Mouse (Mus musculus) midbrain, embryonic 10.5 days (tissue): Measurements from ENCODE around the gene Rpl37a. TPM values are rescaled to one million over a fixed set of nuclear protein-coding genes. Genes with fewer than 3 reads are reported as not detected.
A peak's percentile ranks its signal among the peaks of the same experiment; 100 is the strongest.

Experiments used
- DNase-seq: peaks from one replicate; pipeline ENCODE4 v3.0.0-alpha.2; 2017; ENCODE audit warnings: low spot score
- H3K27ac ChIP-seq: fragments of 300-500 bp; sonication (generic); replicated peaks from 2 replicates; pipeline ENCODE4 v1.5.1; 2016; ENCODE audit warnings: mild to moderate bottlenecking
- H3K27me3 ChIP-seq: fragments of 300-500 bp; sonication (generic); 2 replicates; pipeline ENCODE4 v1.6.1; 2016; ENCODE audit warnings: low read depth, mild to moderate bottlenecking; ENCODE audit not compliant: poor library complexity, severe bottlenecking
- H3K36me3 ChIP-seq: fragments of 300-500 bp; sonication (generic); 2 replicates; pipeline ENCODE4 v1.6.1; 2016; ENCODE audit warnings: mild to moderate bottlenecking, moderate library complexity
- H3K4me1 ChIP-seq: fragments of 300-500 bp; sonication (generic); 2 replicates; pipeline ENCODE4 v1.6.1; 2016
- H3K4me3 ChIP-seq: fragments of 300-500 bp; sonication (generic); 2 replicates; pipeline ENCODE4 v1.5.1; 2016; ENCODE audit warnings: mild to moderate bottlenecking, moderate library complexity
- H3K9me3 ChIP-seq: fragments of 300-500 bp; sonication (generic); replicated peaks from 2 replicates; pipeline ENCODE4 v1.6.1; 2016; ENCODE audit warnings: mild to moderate bottlenecking
- WGBS: fragments of 180-500 bp; shearing (Covaris S2); methylation state at CpG from one replicate; pipeline ENCODE4 v1.1.7; 2016; 5-methylcytosine and 5-hydroxymethylcytosine counted together
- polyA plus RNA-seq: library from polyadenylated mRNA; unstranded; fragments of >200 nt; fragmentation: Nextera tagmentation; extraction: Ambion mirVana; gene quantifications from 2 replicates; pipeline ENCODE4 v1.2.1, GENCODE M21; 2016

The Rpl37a gene
- polyA plus RNA-seq, 1 experiment from 2014 or later = 1,429 TPM

GRCm38 (mm10) chr1:72717540-72717939 is 6.5 kb downstream of the Rpl37a start:
- H3K4me3 ChIP-seq = no peak overlapping the region
- WGBS = 93% methylated on average over 7 of the region's 7 CpGs
- H3K27me3 ChIP-seq = no peaks in the 10 kb centered on the region
- peaks cover 20% of the 10 kb centered on the region for H3K4me1 ChIP-seq
- H3K36me3 ChIP-seq = peaks cover 52% of the 10 kb centered on the region
- DNase-seq = no peak
- H3K9me3 ChIP-seq = no peaks in the 10 kb centered on the region
- no peak overlapping the region for H3K27ac ChIP-seq

DNA sequence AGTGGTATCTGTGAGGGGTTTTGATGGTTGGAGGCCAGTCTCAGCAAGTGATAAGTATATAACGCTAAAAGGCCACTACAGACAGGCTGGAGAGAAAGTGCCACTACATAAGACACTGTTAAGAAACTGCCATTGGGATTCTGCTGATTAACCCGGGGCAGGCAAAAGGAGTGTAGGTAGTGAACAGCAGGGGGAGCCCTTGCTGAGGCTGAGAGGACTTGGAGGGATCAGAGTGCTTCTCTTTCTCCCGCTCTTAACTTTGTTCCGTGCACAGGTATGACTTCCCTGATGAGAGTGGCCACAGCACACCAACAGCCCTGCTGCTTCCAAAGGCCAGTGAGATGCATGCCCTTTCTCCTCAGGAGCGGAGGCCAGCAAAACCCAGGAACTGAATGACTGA is 7.8 kb downstream of the Rpl37a start:
- Histone ChIP-seq H3K4me1 (peaks cover 15% of the 10 kb centered on the region), H3K4me3 (no peak overlapping the region), H3K27ac (no peak overlapping the region), H3K9me3 (no peaks in the 10 kb centered on the region), H3K27me3 (no peaks in the 10 kb centered on the region), H3K36me3 (peaks cover 39% of the 10 kb centered on the region)
- 24% methylated on average over 5 of the region's 5 CpGs for WGBS
- peak; percentile 76 for DNase-seq

DNA sequence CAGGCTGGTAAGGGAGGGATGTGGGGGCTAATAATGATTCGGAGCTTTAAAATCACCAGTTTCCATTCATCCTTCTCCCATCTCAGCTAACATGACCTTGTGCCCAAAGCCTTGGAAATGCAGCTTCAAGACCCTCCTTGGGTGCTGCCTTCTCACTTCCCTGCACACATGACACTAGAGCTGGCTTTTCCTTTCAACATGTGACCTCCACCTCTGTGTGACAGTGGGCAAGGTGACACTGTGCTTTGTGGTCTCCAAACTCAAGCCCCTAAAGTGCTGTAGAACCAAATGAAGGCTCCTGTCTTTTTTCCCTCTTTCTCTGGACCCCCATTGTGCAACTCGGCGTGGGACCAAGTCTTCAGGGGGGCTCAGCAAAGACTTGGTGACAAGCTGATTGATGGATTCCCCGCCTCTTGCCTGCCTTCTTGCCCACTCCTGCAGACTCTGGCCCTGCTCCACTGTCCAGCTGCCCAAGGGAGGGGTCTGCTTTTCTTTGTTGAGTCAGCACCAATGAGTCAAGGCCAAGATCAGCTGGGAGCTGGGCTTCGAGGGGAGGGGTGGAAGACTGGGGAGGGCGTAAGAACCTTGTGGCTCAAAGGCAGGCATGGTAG is 9.1 kb downstream of the Rpl37a start:
- Histone ChIP-seq H3K4me1 (peaks cover 15% of the 10 kb centered on the region), H3K27ac (peak overlapping the region; percentile 55), H3K9me3 (no peaks in the 10 kb centered on the region), H3K36me3 (peaks cover 25% of the 10 kb centered on the region), H3K27me3 (no peaks in the 10 kb centered on the region), H3K4me3 (no peak overlapping the region)
- DNase-seq = no peak
- 59% methylated on average over 6 of the region's 6 CpGs for WGBS

DNA sequence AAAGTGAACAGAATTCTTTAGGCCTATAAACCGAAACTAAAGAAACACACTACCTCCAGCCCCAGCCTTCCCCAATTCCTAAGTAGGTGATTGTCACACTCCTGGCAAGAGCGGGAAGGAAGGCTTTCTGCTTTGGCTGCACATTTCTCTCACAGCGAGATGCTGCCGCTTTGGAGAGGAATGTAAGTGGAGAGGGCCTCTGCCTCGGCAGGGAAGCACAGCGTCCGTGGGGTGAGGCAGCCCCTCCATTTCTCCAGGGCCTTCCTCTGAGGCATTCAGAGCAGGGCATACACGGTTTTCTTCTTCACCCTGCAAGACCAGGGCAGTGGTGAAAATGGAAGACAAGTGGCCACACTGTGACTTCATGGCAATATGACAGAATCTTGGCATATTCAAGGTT is 11.6 kb downstream of the Rpl37a start:
- Histone ChIP-seq H3K4me1 (peaks cover 15% of the 10 kb centered on the region), H3K27ac (no peak overlapping the region), H3K4me3 (no peak overlapping the region), H3K27me3 (no peaks in the 10 kb centered on the region), H3K36me3 (0 out of 2 replicates have a peak, but pooled peaks cover 11% of the 10 kb centered on the region), H3K9me3 (no peaks in the 10 kb centered on the region)
- no peak for DNase-seq
- WGBS = 50% methylated on average over 8 of the region's 8 CpGs

GRCm38 (mm10) chr1:72724354-72724753 is 13.3 kb downstream of the Rpl37a start:
- Histone ChIP-seq H3K27me3 (no peaks in the 10 kb centered on the region), H3K27ac (no peak overlapping the region), H3K9me3 (no peaks in the 10 kb centered on the region), H3K4me1 (peaks cover 15% of the 10 kb centered on the region), H3K36me3 (0 out of 2 replicates have a peak, but pooled peaks cover 11% of the 10 kb centered on the region), H3K4me3 (no peak overlapping the region)
- 93% methylated on average over 2 of the region's 2 CpGs for WGBS
- no peak for DNase-seq

DNA sequence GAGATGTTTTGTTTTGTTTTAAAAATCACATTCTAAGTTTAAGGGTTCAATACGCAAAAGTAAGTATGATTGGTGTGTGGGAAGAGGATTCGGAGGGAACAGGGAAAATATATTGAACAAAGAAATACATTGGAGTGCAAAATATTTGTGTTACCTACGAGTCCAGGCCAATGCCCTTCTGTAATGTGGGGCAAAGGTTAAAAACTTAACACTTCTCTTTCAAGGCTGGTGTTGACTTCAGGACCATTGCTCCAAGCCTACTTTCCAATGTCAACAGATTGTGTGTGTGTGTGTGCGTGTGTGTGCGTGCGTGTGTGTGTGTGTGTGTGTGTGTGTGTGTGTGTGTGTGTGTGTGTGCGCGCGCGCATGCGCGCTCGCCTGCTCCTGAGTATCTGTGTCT is 14.9 kb downstream of the Rpl37a start:
- DNase-seq = no peak
- Histone ChIP-seq H3K4me1 (peaks cover 10% of the 10 kb centered on the region), H3K9me3 (no peaks in the 10 kb centered on the region), H3K4me3 (no peak overlapping the region), H3K27ac (no peak overlapping the region), H3K36me3 (0 out of 2 replicates have a peak, but pooled peaks cover 9% of the 10 kb centered on the region), H3K27me3 (no peaks in the 10 kb centered on the region)
- whole genome bisulfite sequencing = 97% methylated on average over 13 of the region's 13 CpGs

GRCm38 (mm10) chr1:72728781-72729180 is 17.7 kb downstream of the Rpl37a start:
- no peak overlapping the region for H3K4me3 ChIP-seq
- H3K9me3 ChIP-seq = no peaks in the 10 kb centered on the region
- WGBS = 93% methylated on average over 4 of the region's 4 CpGs
- peaks cover 4% of the 10 kb centered on the region for H3K4me1 ChIP-seq
- no peak overlapping the region for H3K27ac ChIP-seq
- no peaks in the 10 kb centered on the region for H3K36me3 ChIP-seq
- DNase-seq = no peak
- H3K27me3 ChIP-seq = no peaks in the 10 kb centered on the region

- DNase-seq = no peak
- H3K4me3 ChIP-seq = no peak overlapping the region
- WGBS = 91% methylated on average over 10 of the region's 10 CpGs
- H3K27ac ChIP-seq = no peak overlapping the region
- H3K4me1 ChIP-seq = peaks cover 4% of the 10 kb centered on the region
- no peaks in the 10 kb centered on the region for H3K9me3 ChIP-seq
- H3K27me3 ChIP-seq = no peaks in the 10 kb centered on the region
- H3K36me3 ChIP-seq = no peaks in the 10 kb centered on the region
Measured at GRCm38 (mm10) chr1:72730126-72730525, 19.0 kb downstream of the Rpl37a start.

- DNase-seq = no peak
- Histone ChIP-seq H3K27me3 (no peaks in the 10 kb centered on the region), H3K9me3 (no peaks in the 10 kb centered on the region), H3K4me1 (peaks cover 13% of the 10 kb centered on the region), H3K4me3 (no peak overlapping the region), H3K27ac (no peak overlapping the region), H3K36me3 (no peaks in the 10 kb centered on the region)
- WGBS = 81% methylated on average over 9 of the region's 9 CpGs
Measured at GRCm38 (mm10) chr1:72733191-72733691, 22.2 kb downstream of the Rpl37a start.

DNA sequence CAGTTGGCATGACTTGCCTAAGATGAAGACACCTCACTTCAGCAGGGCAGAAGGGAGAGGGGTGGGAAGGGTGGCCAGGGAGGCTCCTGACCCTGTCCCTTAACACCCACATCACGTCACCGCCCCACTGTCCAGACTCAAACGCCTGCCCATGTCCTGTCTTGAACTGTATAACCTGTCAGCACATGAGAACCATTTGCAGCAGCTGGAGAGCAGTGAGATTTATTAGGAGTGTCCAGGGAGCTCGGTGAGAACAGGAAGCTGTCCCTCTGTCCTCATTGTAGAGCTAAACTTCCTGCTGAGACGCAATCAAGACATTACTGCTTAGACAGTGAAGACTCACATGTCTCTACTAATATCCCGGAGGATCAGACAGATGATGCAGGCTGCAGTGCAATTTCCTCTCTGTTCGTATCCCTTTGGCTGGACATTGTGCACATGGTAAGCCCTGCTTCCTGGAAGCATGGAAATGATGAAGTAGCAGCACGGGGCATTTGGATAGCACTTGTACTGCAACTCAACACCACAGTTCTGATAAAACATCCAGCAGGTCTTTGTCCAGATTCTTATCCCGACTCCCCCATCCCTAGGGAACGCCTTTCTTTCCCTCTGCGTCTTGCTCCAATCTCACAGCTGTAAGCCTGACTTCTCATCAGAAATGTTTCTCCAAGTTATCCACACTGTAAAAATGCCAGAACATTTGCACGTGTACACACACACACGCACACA is 25.5 kb downstream of the Rpl37a start:
- H3K27ac ChIP-seq = no peak overlapping the region
- no peaks in the 10 kb centered on the region for H3K36me3 ChIP-seq
- WGBS = 79% methylated on average over 13 of the region's 13 CpGs
- no peak for DNase-seq
- H3K4me3 ChIP-seq = no peak overlapping the region
- no peaks in the 10 kb centered on the region for H3K27me3 ChIP-seq
- H3K9me3 ChIP-seq = no peaks in the 10 kb centered on the region
- H3K4me1 ChIP-seq = peaks cover 21% of the 10 kb centered on the region

DNA sequence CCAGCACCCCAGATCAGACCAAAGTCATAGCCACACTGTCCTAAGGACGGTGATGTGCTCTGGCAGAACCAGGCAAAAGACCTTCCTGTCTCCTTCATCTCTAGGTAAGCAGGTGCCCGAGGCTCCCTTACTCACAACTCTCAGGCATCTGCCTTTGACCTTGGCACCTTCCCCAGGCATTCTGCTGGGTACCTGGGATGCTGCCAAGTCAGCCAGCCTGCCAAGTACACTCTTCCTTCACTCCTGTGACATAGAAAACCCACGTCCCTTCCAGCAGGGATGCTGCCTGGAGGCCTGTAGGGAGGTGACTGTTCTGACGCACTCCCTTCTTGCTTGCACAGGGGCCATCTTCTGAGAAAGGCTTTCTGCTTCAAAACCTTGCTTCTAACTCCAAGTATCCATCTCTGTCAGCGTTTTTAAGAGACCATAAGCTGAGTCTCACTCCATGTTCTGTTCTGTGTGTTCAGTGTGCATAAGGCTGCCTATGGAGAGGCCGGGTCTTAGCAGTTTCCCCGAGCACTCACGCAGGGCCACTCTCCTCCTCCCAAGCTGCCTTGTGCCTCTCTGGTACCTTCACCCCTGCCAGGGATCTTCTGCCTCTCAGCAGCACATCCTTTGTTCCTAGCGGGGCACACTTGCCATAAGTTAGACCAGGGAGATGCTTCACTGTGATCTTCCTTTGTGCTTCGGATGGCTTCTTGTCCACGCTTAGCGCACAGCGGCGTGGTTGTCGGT is 28.0 kb downstream of the Rpl37a start:
- 79% methylated on average over 15 of the region's 15 CpGs for WGBS
- Histone ChIP-seq H3K36me3 (no peaks in the 10 kb centered on the region), H3K27ac (peak overlapping the region; percentile 53), H3K4me1 (peaks cover 21% of the 10 kb centered on the region), H3K27me3 (no peaks in the 10 kb centered on the region), H3K4me3 (no peak overlapping the region), H3K9me3 (no peaks in the 10 kb centered on the region)
- no peak for DNase-seq

GRCm38 (mm10) chr1:72739681-72740063 is 28.6 kb downstream of the Rpl37a start:
- peak overlapping the region; percentile 53 for H3K27ac ChIP-seq
- DNase-seq = no peak
- peaks cover 21% of the 10 kb centered on the region for H3K4me1 ChIP-seq
- H3K4me3 ChIP-seq = no peak overlapping the region
- H3K9me3 ChIP-seq = no peaks in the 10 kb centered on the region
- no peaks in the 10 kb centered on the region for H3K36me3 ChIP-seq
- 65% methylated on average over 10 of the region's 10 CpGs for WGBS
- H3K27me3 ChIP-seq = no peaks in the 10 kb centered on the region

DNA sequence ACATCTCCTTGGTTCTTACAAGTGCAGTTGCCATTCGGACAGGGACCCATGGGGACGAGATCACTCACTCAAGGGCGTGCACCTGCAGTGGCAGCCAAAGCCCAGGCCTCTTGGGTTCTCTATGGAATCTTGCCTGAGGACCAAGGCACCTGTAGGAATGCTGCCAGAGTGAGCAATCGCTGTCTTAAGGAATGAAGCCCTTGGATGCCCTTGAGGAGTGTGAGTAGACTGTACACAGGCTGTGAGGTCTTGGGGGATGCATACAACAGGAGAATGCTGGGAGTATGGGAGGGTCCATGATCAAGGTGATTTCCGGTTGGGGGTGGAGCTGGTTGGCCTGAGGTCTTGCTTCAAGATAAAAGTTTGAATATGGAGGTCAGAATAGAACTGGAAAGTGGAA is 30.3 kb downstream of the Rpl37a start:
- H3K4me1 ChIP-seq = peaks cover 19% of the 10 kb centered on the region
- DNase-seq = no peak
- no peaks in the 10 kb centered on the region for H3K36me3 ChIP-seq
- 89% methylated on average over 5 of the region's 5 CpGs for WGBS
- 0 out of 2 replicates have a peak overlapping the region, but pooled peaks have one; percentile 28 for H3K27ac ChIP-seq
- H3K27me3 ChIP-seq = no peaks in the 10 kb centered on the region
- no peaks in the 10 kb centered on the region for H3K9me3 ChIP-seq
- H3K4me3 ChIP-seq = no peak overlapping the region
